Mouse (Mus musculus) embryonic facial prominence, embryonic 15.5 days (tissue): ENCODE measurements at regions not wholly inside any gene's neighbourhood (a gene's known extent, or its start where the extent isn't known, plus 50 kb on each side); places are given as distances from the start of the nearest gene placed in this dataset.

Experiments
- ATAC-seq: fragments of 200-750 bp; cut with Nextera tagmentation; 2 replicates; pipeline ENCODE4 v1.8.0; 2017; ENCODE audit warnings: low read depth, moderate TSS enrichment; ENCODE audit not compliant: insufficient number of reproducible peaks, low FRiP score, low TSS enrichment
- H3K27ac ChIP-seq: fragments of 300-500 bp; sonication (generic); replicated peaks from 2 replicates; pipeline ENCODE4 v1.5.1; 2015; ENCODE audit warnings: mild to moderate bottlenecking, inconsistent platforms
- H3K27me3 ChIP-seq: fragments of 300-500 bp; sonication (generic); 2 replicates; pipeline ENCODE4 v1.6.1; 2015; ENCODE audit warnings: inconsistent platforms
- H3K36me3 ChIP-seq: fragments of 300-500 bp; sonication (generic); 2 replicates; pipeline ENCODE4 v1.6.1; 2015; ENCODE audit warnings: mild to moderate bottlenecking, inconsistent platforms
- H3K4me1 ChIP-seq: fragments of 300-500 bp; sonication (generic); 2 replicates; pipeline ENCODE4 v1.6.1; 2015; ENCODE audit warnings: inconsistent platforms
- H3K4me2 ChIP-seq: fragments of 300-500 bp; sonication (generic); replicated peaks from 2 replicates; pipeline ENCODE4 v1.6.1; 2015; ENCODE audit warnings: mild to moderate bottlenecking, inconsistent platforms
- H3K4me3 ChIP-seq: fragments of 300-500 bp; sonication (generic); replicated peaks from 2 replicates; pipeline ENCODE4 v1.5.1; 2015; ENCODE audit warnings: mild to moderate bottlenecking, inconsistent platforms
- H3K9ac ChIP-seq: fragments of 300-500 bp; sonication (generic); 2 replicates; pipeline ENCODE4 v1.6.1; 2015; ENCODE audit warnings: inconsistent platforms
- H3K9me3 ChIP-seq: fragments of 300-500 bp; sonication (generic); replicated peaks from 2 replicates; pipeline ENCODE4 v1.6.1; 2016; ENCODE audit warnings: inconsistent platforms
- WGBS: fragments of 180-500 bp; shearing (Covaris S2); methylation state at CpG from one replicate; pipeline ENCODE4 v1.1.7; 2015; 5-methylcytosine and 5-hydroxymethylcytosine counted together

DNA sequence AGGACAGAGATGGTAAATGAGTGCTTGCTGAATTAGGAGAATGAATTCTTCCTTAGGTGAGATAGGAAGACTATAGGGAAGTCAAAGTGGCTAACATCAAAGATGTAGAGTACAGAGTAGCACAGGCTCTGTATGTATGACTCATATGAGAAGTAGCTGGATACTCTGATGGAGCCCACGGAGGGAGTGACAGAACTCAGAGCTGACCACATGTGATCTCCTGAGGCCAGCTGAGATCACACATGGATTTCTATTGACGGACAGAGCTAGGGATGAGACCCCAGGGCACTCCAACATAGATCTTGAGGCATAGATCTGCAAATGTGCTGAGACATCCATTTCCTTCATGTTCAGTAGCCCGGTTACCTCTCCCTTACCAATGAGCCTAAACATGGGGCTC, 66.0 kb downstream of the Cops8 start:
- no peaks in the 10 kb centered on the region for H3K9me3 ChIP-seq
- H3K4me3 ChIP-seq = no peak overlapping the region
- no peak for ATAC-seq
- no peak overlapping the region for H3K9ac ChIP-seq
- no peaks in the 10 kb centered on the region for H3K27me3 ChIP-seq
- WGBS = 83% methylated on average over 3 of the region's 3 CpGs
- H3K36me3 ChIP-seq = no peaks in the 10 kb centered on the region
- peaks cover 8% of the 10 kb centered on the region; the same call in 1 of the 2 replicates for H3K4me1 ChIP-seq
- H3K4me2 ChIP-seq = no peak overlapping the region
- no peak overlapping the region for H3K27ac ChIP-seq

DNA sequence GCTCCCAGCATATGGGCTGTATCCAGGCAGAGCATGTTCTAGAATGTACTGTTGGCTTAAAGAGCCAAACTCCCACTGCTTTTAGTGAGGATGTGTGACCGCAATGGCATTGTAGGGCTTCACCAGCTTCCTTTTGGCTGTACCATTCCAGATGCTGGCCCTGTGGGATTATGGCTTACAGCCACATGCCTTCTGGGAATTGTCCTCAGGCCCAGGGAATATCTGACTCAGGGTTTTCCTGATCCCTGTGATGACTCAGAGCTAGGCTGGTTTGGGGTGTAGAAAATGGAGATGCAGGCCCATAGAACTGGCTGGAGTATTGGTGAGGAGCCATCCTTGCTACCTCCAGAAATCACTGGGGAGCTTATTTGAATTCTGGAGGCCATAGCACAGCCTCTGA, 66.5 kb downstream of the Cops8 start:
- no peak overlapping the region for H3K4me2 ChIP-seq
- no peaks in the 10 kb centered on the region for H3K27me3 ChIP-seq
- no peaks in the 10 kb centered on the region for H3K36me3 ChIP-seq
- no peaks in the 10 kb centered on the region for H3K9me3 ChIP-seq
- no peak overlapping the region for H3K27ac ChIP-seq
- H3K4me3 ChIP-seq = no peak overlapping the region
- no peak for ATAC-seq
- H3K4me1 ChIP-seq = peaks cover 11% of the 10 kb centered on the region
- 97% methylated on average over 1 of the region's 1 CpGs for WGBS
- H3K9ac ChIP-seq = no peak overlapping the region

DNA sequence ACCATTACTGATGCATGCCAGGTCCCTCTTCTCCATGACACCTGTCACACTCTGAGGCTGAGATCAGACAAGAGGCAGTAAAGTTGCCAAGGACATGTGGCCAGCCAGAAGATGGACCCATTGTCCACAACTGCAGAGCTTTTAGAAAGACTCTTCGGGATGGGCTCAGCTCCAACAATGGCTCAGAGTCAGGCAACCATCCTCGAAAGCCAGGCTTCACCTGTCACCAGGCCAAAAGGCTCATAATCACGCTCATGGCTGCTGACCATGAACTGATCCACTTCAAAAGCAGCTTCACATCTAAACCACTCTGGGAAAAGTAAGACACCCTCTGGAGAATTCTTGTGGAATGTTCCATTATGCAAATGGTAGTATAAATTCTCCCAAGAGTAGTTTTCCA, 67.6 kb downstream of the Cops8 start:
- WGBS = 83% methylated on average over 3 of the region's 3 CpGs

DNA sequence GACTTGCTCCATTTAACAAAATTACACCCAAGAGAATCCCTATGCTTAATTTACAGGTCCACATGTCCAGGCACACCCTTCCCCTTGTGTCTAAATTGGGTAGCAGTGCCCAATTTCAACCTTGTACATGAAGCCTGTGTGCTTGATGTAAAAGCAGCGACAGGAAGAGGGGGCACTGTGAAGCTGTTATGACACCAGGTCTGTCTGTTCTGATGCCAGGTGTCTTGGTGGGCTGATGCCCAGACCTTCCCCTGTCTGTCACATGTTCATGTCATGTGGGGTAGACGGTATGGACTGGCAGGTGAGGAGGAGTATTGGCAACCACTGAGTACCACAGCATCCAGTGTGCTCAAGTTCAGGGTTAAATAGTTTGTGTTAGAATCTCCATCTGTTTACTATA, 71.0 kb downstream of the Cops8 start:
- no peak overlapping the region for H3K4me3 ChIP-seq
- H3K36me3 ChIP-seq = no peaks in the 10 kb centered on the region
- H3K9ac ChIP-seq = no peak overlapping the region
- H3K27ac ChIP-seq = peak overlapping the region; percentile 58
- H3K27me3 ChIP-seq = no peaks in the 10 kb centered on the region
- H3K4me1 ChIP-seq = peaks cover 32% of the 10 kb centered on the region
- 56% methylated on average over 2 of the region's 2 CpGs for WGBS
- no peak for ATAC-seq
- no peak overlapping the region for H3K4me2 ChIP-seq
- H3K9me3 ChIP-seq = no peaks in the 10 kb centered on the region

More for the DNA sequence above, 67.6 kb downstream of the Cops8 start:
- Histone ChIP-seq H3K9ac (no peak overlapping the region), H3K9me3 (no peaks in the 10 kb centered on the region), H3K4me1 (peaks cover 20% of the 10 kb centered on the region), H3K27me3 (no peaks in the 10 kb centered on the region), H3K36me3 (no peaks in the 10 kb centered on the region), H3K27ac (no peak overlapping the region), H3K4me2 (no peak overlapping the region), H3K4me3 (no peak overlapping the region)
- ATAC-seq = no peak

DNA sequence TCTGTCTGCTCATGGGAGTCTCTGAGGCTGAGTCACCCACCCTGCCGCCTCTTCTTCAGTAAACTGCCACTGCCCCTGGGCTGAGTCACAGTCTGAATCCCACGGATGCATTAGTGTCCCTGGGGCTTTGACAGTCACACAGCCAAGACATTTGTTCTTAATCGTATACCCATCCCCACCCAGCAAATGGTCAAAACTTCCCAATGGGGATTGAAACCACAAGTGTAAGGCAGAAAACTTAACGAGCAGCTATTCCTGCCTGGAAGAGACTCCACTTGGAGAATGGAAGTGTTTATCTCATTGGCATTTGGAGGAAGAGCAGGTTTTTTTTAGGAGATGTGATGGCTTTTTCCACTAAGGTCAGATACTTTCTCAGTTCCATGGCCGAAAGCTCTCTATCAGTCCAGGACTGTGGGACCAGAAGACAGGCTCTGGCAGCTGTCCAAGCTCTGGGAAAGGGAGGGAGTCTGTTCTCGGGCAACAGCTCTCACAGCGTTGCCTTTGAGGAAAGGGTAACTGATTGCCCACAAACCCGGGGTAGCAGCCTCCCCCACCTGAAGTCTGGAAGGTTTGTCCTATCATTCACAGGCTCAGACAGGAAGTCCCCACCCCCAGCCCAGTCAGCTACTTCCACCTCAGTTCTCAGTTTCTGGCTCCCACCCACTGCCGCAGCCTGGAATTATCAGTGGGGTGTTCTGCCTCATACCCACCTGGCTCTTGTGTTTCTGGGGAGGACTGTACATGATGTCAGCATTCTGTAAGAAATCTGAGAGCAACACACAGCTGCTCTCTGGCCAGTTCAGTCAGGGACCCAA, 73.6 kb downstream of the Cops8 start:
- 28% methylated on average over 9 of the region's 9 CpGs for WGBS
- no peaks in the 10 kb centered on the region for H3K36me3 ChIP-seq
- peak; percentile 16; the same call in 1 of the 2 replicates for ATAC-seq

DNA sequence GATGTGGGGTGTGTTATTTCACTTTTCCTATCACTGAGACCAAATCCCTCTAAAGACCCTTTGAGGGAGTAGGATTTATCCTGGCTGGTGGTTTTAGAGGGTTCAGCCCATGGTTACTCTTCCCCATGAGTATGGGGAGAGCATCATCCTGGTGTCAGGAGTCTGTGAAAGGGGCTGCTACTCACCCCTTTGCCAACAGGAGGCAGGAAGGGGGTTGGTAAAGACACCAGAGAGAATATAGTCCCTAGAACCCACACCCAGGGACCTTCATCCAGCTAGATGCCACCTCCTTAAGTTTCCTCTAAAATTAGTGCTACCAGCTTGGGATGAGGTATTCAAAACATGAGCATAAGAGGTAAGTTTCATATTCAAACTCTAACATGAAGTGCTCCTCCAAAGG, 74.4 kb downstream of the Cops8 start:
- Histone ChIP-seq H3K4me1 (peaks cover 32% of the 10 kb centered on the region), H3K27me3 (no peaks in the 10 kb centered on the region), H3K9ac (no peak overlapping the region), H3K27ac (no peak overlapping the region), H3K4me3 (no peak overlapping the region), H3K9me3 (no peaks in the 10 kb centered on the region), H3K36me3 (no peaks in the 10 kb centered on the region), H3K4me2 (no peak overlapping the region)
- ATAC-seq = no peak

More for the DNA sequence above, 73.6 kb downstream of the Cops8 start:
- no peaks in the 10 kb centered on the region for H3K27me3 ChIP-seq
- no peak overlapping the region for H3K4me3 ChIP-seq
- H3K4me1 ChIP-seq = peaks cover 32% of the 10 kb centered on the region
- peak overlapping the region; percentile 17; the same call in 1 of the 2 replicates for H3K27ac ChIP-seq
- no peaks in the 10 kb centered on the region for H3K9me3 ChIP-seq
- H3K4me2 ChIP-seq = no peak overlapping the region
- no peak overlapping the region for H3K9ac ChIP-seq

DNA sequence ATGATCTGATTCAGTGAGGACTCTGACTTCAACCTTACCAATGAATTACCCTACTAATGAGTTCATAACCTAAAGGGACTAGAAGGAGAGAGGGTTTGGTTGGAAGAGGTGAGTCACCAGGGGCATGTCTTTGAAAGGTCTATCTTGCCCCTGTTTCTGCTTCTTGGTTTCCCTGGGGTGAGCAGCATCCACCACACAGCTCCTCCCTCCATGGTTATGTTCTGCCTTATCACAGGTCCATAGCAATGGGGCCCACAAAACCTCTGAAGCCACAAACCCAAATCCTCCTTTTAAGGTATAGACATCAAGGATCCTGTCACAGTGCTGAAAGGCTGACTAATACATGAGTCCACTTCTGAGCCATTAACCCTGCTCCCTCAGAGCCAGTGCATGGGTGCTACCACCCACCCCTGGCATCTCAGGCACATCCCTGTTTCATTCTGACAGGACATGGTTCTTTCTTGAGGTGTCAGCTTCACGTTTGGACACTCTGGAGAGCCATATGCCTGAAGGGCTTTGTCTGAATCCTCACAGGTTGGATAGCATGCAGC, 74.9 kb downstream of the Cops8 start:
- 42% methylated on average over 1 of the region's 1 CpGs for WGBS
- no peaks in the 10 kb centered on the region for H3K36me3 ChIP-seq

DNA sequence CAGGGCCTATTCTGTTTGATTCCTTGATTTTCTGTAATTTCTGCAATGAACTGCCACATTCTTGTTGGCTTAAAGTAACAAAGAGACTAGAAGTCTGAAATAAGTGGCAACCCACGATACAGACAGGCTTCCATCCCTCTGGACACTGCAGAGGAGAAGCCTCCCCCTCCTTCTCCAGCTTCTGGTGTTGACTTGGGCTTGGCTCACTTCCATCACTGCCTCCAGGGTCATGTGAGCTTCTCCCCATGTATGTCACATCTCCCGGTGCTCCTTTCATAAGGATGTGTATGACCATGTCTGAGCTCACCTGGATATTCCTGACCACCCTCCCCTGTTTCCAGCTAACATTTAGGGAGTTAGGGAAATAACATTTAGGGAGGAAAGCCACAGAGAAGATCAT, 75.6 kb downstream of the Cops8 start:
- no peak overlapping the region for H3K9ac ChIP-seq
- H3K36me3 ChIP-seq = no peaks in the 10 kb centered on the region
- peaks cover 27% of the 10 kb centered on the region for H3K4me1 ChIP-seq
- no peak for ATAC-seq
- no peak overlapping the region for H3K4me2 ChIP-seq
- H3K4me3 ChIP-seq = no peak overlapping the region
- H3K9me3 ChIP-seq = no peaks in the 10 kb centered on the region
- H3K27me3 ChIP-seq = no peaks in the 10 kb centered on the region
- H3K27ac ChIP-seq = no peak overlapping the region
- 51% methylated on average over 2 of the region's 2 CpGs for WGBS

More for the DNA sequence above, 74.9 kb downstream of the Cops8 start:
- H3K9ac ChIP-seq = no peak overlapping the region
- peaks cover 32% of the 10 kb centered on the region for H3K4me1 ChIP-seq
- no peak overlapping the region for H3K27ac ChIP-seq
- H3K9me3 ChIP-seq = no peaks in the 10 kb centered on the region
- H3K4me3 ChIP-seq = no peak overlapping the region
- H3K4me2 ChIP-seq = no peak overlapping the region
- ATAC-seq = no peak
- no peaks in the 10 kb centered on the region for H3K27me3 ChIP-seq

DNA sequence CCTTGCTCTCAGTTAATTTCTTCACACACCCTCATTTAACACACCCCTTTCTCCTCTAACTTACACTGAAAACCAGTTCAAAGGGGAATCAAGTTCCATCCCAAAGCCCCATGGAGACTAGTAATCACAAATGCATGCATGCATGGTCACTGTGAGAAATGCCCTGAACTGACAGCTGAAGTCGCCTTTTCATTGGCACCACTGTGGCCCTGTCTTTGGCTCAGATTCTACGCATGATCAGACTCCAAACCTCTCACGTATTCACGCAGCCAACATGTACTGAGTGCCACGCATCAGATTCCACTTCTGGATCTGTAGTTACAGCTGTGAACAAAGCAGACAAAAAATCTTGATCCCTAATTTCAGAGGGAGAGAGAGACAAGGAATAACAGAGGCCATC, 85.3 kb downstream of the Cops8 start:
- Histone ChIP-seq H3K27me3 (no peaks in the 10 kb centered on the region), H3K36me3 (no peaks in the 10 kb centered on the region), H3K4me3 (no peak overlapping the region), H3K4me2 (no peak overlapping the region), H3K9ac (no peak overlapping the region), H3K4me1 (0 out of 2 replicates have a peak, but pooled peaks cover 4% of the 10 kb centered on the region), H3K27ac (no peak overlapping the region), H3K9me3 (no peaks in the 10 kb centered on the region)
- no peak for ATAC-seq
- WGBS = 77% methylated on average over 5 of the region's 5 CpGs

DNA sequence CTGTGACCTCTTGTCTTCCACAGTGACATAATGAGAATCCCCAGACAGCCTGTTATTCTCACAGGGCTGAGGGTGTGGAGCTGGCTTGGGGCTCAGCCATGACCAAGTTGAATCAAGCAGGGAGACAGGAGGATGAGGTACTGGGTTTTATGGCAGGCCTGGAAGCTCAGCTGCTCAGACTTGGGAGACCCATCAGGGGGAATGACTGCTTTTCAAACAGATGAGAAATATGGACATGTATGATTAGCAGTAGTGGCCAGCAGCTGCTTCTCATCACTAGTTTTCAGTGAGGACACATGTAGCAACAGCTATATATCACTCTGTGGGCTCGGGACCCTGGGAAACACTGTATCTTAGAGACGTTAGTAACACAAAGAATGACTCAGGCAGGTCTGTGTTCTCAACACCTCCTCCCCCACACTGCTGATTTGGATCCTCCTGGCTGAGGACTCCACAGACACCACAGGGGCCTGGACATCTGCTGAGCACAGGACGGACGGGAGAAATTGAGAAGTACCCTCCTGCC, 87.9 kb downstream of the Cops8 start:
- Histone ChIP-seq H3K9me3 (no peaks in the 10 kb centered on the region), H3K4me3 (no peak overlapping the region), H3K4me1 (0 out of 2 replicates have a peak, but pooled peaks cover 4% of the 10 kb centered on the region), H3K4me2 (no peak overlapping the region), H3K9ac (no peak overlapping the region), H3K27ac (peak overlapping the region; percentile 41; the same call in 1 of the 2 replicates), H3K36me3 (no peaks in the 10 kb centered on the region), H3K27me3 (no peaks in the 10 kb centered on the region)
- 56% methylated on average over 4 of the region's 4 CpGs for WGBS
- ATAC-seq = peak; percentile 51

DNA sequence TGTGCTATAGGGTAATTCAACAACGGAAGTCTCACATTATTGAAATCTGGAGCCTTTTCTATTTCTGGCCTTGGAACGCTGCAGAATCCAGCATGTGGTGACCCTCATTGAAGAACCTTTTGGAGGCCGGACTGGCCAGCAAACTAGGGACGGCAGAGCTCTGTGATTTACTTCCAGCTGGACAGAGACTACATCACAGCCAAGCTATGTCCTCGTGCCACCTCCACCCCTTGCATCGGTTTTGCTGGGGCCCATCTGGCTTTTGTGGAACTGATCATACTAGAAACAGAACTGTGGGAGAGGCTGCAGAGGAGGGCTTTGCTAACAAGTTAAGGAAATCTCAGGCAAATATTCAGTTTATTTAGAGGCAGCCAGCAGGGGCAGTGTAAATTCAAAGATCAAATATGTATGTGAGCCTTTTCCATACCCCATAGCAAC, 88.4 kb downstream of the Cops8 start:
- H3K27me3 ChIP-seq = no peaks in the 10 kb centered on the region
- peak overlapping the region; percentile 41; the same call in 1 of the 2 replicates for H3K27ac ChIP-seq
- H3K4me2 ChIP-seq = no peak overlapping the region
- ATAC-seq = peak; percentile 74
- 0 out of 2 replicates have a peak, but pooled peaks cover 4% of the 10 kb centered on the region for H3K4me1 ChIP-seq
- no peaks in the 10 kb centered on the region for H3K36me3 ChIP-seq
- H3K9me3 ChIP-seq = no peaks in the 10 kb centered on the region
- WGBS = 45% methylated on average over 6 of the region's 6 CpGs
- H3K9ac ChIP-seq = no peak overlapping the region
- no peak overlapping the region for H3K4me3 ChIP-seq
